Mouse (Mus musculus): ENCODE data around the gene Eepd1. TPM values are rescaled to one million over a fixed set of nuclear protein-coding genes. Genes with fewer than 3 reads are reported as not detected.
A peak's percentile ranks its signal among the peaks of the same experiment; 100 is the strongest.

Gene Eepd1
- total RNA-seq, 2 experiments from 2014 or later: 16.8 to 21.2 TPM

DNA sequence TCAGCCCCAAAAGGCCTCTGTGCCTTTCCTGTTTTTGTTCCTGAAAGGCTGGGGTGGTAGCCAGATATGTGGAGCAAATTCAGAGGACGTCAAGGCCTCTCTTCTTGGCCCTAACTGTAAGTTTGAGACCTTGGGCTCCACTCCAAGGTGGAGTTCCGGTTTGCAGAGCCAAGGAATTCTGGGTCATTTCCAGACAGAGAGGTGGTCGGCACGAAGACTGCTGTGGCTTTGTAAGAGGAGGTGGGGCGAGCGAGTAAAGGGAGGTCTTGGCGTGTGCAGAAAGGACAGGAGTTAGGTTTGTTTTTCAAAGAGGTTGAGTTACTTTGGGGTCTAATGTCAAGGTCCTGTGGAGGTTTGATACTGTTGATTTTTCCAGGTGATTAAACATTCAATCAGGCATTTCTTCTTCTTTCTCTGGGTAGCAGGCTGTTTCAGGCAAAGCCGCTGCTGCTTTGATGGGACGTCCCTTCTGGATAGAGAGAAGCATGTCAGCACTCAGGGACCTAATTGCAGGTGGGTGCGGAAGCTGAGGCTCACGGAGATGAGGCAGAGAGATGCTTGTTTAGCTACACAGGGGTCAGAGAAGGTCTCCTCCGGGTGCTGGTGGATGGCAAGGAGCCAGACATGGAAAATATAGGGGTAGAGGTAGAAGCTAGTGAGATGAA, 6.2 kb downstream of the Eepd1 start:
- no peak for DNase-seq (ENCODE audit: low spot score)
- intact Hi-C loops (cut with DNase I): no loop called here

DNA sequence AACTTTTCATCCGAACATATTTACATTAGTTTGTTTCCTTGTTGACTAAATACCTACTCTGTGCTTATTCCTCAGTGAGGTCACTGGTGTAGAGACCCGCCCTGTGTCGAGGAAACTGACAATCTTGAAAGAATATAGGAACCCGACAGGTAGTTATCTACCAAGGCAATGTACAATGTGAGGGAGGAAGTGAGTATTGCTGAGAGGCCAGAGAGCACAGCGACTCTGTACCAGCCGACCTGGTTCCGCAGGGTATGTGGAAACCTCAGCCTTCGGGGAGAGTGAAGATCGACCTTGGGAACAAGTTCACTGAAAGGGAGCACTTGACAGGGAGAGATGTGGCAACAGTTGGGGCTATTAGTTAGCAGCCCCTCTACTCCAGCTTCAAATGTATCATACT, 7.2 kb downstream of the Eepd1 start:
- intact Hi-C loops (cut with DNase I): no loop called here
- no peak for DNase-seq (ENCODE audit: low spot score)

DNA sequence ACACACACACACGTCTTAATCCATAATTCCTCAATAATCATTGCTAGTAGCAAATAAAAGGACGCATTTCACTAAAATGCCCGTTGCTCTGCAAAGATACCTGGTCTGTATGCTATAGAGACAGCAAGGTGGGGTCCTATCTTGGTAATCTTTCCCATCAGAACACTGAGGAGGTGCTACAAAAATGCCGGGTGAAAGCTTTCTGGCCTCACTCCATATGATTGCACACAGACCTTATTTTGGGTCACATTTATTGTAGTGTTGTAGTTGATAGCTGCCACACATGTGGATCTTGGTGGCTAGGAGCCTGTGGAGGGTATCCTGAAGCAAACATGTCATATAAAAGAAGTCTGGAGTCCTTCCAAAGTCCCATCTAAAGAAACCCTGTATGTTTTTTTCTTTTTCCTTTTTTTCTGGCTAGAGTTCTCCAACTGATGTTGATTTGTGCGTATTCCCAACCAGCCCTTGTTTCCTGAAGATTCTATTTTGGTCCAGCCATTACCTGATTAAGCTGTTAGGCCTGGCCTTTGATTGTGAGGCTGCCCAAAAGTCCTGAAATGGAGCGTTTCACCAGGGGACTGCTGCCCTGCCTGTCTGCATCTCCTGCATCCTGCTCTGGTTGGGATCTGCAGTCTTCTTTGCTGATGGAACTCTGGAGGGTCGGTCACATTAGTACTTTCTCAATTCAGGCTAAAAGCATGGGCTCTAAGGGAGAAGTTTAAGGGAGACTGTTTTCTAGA, 8.0 kb downstream of the Eepd1 start:
- intact Hi-C loops (cut with DNase I): no loop called here
- DNase-seq (ENCODE audit: low spot score): no peak

DNA sequence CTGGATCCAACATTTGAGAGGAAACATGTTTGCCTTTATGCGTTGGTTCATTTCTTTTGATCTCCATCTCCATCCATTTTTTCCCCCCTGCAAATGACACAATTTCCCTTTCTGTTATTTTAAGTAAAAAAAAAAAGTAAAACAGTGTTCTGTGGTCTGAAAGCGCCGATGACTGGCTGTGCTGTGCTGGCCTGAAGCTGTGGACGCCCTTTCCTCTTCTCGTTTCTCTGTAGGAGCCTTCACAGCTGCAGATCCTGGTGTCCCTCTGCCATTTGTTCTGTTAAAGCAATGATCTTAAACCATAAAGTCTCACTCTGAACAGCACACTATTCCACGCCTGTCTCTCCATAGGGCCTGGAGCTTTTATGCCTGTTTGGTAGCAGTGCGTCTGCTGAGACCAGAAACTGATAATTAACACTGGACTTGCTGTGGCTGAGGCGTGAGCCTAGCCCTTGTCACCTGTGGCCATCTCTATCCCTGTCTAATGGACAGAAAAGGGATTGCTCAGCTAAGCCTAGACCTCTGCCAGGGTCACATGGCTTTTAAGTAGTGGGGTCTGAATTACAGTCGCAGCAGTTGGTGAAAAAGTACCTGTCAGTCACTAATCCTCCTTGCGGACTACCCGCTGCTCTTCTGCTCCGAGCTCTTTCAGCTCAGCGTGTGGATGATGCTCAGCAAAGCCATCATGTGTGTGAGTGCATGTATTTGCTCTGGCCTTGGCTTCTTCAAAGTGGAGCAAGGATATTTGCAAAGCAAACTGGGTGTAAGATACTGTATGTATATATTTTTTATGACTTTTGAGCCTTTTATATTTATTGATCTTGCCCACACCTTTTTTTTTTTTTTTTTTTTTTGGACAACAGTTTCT, 9.2 kb downstream of the Eepd1 start:
- no peak for DNase-seq (ENCODE audit: low spot score)
- intact Hi-C loops (cut with DNase I): no loop called here

DNA sequence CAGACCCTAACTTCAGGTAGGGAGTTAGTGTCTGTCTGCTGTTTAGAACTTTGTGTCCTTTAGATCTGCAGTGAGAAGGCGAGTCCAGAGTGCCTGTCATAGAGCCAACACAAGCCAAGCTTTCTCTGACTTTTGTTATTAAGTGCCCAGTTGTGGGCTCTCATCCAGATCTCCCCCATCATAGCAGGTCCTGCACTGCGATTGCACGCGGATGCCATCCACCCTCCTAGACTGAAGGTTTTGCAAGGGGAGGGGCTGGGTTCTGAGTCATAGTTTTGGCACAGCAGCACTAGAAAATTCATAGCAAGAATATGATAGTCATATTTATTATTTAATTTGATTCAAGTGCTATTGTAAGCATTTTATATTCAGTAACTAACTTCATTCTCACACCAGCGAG, 12.6 kb downstream of the Eepd1 start:
- intact Hi-C loops (cut with DNase I): no loop called here

DNA sequence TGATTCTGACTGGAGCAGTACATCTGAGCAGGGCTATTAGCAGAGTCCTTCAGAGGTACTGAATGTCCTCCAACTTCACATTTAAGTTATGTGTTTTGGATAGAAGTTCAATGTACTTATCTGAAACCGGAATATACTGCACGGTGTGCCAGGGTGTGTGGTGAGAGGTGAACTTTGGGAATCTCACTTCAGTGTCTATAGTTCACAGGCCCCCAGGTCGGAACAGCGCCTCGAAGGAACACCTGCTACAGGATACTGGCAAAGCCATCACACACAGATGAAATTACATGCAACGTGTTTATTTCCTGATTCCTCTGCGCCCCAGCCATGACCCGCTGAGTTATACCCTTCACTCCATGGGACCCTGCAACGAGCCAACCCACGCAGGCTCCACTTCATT, 14.3 kb downstream of the Eepd1 start:
- no peak for DNase-seq (ENCODE audit: low spot score)
- intact Hi-C loops (cut with DNase I): no loop called here

More for the DNA sequence above, 12.6 kb downstream of the Eepd1 start:
- DNase-seq (ENCODE audit: low spot score): no peak

DNA sequence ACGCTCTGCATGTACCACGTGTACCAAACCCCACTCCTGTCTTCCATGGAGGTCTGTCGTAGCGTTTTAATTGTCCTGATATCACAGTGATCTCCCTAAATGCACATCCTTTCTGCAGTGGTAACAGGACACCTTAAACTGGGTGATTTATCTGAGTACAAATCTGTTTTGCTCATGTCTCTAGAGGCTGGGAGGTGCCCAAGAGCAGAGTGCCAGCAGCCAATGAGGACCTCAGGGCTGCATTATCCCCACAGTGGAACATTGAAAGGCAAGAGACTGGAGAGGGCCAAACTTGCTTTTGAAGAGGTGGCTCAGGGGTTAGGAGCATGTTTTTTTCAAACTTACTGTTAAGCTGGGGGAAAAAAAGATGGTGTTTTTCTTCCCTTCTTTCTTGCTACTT, 14.8 kb downstream of the Eepd1 start:
- intact Hi-C loops (cut with DNase I): no loop called here
- DNase-seq (ENCODE audit: low spot score): no peak

DNA sequence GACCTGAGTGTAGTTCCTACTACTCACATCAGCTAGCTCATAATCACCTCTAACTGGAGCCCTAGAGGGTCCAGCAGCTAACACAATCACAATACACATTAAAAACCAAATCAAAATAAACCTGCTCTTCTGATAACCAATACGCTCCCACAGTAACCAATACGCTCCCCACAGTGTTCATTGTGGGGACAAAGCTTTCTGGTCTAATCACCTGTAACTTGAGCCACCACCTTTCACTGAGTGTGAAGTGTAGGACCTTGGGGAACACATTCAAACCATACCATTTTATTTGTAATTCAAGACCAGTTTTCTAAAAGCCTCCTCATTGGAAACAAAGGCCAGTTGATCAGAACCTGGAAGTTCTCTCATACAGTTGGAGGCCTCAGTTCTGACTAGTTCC, 15.4 kb downstream of the Eepd1 start:
- no peak for DNase-seq (ENCODE audit: low spot score)
- intact Hi-C loops (cut with DNase I): no loop called here

DNA sequence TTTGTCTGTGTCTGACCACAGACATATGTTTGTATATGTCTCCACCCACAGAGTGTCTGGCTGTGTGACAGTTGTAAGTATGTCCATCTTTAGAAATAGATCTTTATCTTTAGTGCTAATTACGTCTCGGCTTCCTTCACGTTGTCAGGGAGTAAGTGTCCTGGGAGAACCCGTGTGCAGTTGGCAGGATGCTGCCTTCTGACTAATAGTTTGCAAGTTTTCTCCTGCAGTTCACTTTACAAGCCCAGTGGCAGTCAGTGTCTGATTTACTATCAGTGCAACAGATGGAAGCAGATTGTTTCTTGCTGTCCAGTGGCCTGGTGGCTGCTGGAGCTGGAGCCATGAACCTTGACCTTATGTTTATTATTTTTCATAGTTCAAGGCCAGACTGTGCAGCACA, 17.4 kb downstream of the Eepd1 start:
- intact Hi-C loops (cut with DNase I): no loop called here
- DNase-seq (ENCODE audit: low spot score): no peak

DNA sequence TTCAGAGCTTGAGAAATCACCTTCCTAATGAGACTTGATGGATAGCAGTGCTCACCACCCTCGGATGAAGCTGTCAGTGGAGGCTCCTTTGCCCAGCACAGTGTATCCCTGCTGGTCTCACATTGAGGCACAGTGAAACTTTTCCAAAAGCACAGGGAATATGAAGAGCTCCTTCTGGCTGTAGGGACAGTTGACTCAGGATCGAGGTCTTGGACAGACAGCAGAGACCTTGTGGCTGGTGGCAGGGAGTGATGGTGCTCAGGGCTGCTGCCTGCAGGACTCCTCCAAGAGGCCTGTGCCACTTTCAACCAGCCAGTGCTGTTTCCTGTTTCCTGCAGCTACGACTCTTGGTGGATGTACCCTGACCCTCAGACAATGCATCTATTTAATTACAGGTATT, 18.0 kb downstream of the Eepd1 start:
- DNase-seq (ENCODE audit: low spot score): no peak
- intact Hi-C loops (cut with DNase I): no loop called here

DNA sequence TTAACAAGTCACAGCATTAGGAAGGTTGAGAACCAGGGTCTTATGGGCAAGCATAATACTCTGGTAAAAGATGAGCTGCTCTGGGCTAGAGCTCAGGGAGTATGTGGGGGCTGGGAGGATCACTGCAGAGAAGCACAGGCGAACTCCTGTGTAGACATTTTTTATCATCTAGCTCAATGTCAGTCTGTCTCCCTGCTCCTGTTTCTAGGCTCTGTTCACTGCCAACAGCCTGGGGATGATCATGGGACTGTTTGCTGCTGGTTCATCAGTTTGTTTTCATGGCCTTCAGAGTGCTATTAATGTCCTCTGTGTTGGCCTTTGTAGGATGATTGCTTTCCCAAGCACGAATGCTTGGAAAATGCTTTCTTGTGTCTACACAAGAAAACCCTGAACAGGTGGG, 18.7 kb downstream of the Eepd1 start:
- no peak for DNase-seq (ENCODE audit: low spot score)
- intact Hi-C loops (cut with DNase I): no loop called here

DNA sequence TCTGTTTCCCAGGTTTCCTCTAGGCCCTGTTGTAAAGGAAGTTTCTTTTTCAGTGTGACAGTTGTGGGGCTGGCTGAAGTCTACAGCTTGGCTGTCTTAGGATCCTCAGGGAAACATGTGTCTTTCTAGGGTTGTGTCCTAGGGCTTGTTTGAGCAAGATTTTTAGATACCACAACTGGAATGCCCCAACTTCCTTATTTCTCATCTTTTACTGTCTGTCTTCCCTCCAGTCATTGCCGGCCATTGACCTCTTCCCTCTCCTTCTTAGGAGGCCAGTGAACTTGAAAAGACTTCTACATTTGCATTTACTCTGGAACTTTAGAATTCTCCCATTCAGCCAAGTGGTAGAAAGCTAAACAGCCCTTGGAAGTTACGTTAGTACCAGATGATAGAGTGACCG, 27.5 kb downstream of the Eepd1 start:
- intact Hi-C loops (cut with DNase I): no loop called here
- DNase-seq (ENCODE audit: low spot score): no peak

DNA sequence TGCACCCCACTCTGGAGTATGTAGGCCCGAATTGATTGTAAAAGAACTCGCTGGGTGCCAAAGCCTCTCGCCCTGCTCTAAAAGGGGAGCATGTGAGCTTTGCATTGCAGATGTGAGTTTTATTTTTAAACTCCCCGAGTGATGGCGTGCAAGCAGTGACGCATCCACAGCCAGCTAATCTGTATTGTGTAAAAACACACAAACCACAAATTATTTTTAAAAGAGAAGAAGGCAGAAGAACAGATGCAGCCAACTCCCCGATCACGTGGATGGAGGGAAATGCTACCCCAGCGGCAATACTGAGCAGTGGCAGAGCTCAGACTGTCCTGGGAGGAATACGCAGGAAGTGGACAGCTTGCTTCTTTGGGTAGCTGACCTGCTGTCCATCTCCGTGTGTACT, 29.2 kb downstream of the Eepd1 start:
- intact Hi-C loops (cut with DNase I): no loop called here
- DNase-seq (ENCODE audit: low spot score): no peak

DNA sequence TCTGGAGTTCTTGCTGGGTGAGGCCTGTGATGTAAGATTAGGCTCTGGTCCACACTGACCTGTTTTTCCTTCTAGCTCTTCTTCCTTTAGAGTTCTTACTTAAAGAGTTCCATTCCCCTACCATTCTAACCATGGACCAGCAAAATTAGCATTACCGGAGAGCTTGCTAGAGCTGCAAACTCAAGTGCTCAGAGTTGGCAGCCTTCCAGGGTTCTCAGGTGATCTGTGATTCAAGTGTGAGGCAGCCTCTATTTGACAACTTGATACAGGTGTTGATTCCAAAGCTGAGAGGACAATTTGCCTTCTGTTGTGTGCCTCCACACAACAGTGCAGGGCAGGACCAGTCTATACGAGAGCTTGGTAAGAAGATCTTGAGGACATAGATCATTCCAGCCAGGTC, 31.7 kb downstream of the Eepd1 start:
- intact Hi-C loops (cut with DNase I): no loop called here
- no peak for DNase-seq (ENCODE audit: low spot score)

DNA sequence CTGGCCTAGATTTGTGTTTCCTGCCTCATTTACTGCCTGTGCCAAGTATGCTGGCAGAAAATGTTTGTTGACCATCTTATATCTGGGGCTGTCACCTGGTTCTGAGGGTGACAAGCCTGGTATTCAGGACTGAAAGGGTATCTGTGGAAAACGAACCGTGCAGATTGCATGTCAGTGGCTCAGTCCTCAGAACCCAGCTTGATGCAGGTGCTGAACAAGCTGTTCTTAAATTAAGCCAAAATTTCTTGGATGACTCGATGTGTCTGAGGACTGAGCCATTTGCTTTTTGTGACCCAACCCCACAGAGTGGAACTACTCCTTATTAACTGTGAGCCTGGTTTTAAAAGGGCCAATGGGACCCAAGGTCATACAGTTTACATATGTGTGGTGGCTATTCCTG, 32.2 kb downstream of the Eepd1 start:
- intact Hi-C loops (cut with DNase I): no loop called here
- no peak for DNase-seq (ENCODE audit: low spot score)

DNA sequence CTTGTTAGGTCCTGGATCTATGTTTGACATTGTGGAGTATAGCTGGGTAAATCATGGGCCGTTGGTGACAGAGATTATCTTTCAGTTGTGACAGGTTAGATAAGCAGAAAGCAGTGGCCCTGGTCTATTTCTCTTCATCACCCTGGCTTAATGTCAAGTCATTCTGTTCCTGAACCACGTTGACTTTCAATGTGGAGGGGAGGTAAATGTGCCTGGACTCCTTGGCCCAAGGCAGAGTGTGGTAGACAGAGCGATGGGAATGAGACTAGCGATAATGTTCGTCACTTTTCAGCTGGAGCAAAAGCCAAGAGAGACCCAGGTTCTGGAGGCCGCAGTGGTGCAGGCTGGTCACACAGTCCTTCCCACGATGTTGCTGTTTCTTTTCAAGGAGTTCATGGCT, 35.3 kb downstream of the Eepd1 start:
- DNase-seq (ENCODE audit: low spot score): no peak
- intact Hi-C loops (cut with DNase I): no loop called here

DNA sequence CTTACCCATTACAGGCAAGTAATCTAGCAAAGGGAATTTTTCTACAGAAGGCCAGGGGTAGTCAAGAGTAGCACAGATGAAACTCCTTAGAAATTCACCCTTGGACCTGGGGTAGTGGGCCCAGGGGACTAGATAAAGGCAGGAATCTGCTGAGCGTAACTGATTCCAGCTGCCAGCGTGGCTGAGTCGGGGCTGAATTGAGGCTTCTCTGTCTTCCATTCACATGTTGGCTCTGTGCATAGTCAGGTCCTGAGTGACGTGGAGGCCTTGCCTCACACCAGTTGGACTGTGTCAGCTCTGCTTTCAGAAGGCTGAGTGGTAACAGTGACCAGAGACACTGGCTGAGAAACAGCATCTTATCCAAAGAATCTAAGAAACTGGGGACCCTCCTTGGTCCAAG, 36.6 kb downstream of the Eepd1 start:
- peak; percentile 27 for DNase-seq (ENCODE audit: low spot score)
- intact Hi-C loops (cut with DNase I): no loop called here

DNA sequence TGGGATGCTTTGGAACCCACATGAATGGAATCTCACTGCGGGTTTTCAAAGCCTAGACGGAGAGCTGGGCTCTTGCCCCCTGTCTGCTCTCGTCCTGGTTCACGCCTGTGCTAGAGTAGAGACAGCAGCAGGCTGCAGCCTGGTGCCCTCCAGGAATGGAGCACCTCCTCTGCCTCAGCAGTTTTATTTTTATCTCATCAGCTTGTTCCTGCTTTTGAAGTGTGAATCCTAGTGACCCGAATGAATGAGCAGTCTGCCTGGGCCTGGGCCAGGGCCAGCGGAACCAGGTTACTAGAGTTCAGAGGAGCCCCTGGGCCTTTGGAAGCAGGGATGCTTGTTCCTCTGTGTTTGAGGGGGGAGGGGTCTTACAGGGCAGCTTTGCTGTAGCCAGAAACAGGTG, 37.8 kb downstream of the Eepd1 start:
- intact Hi-C loops (cut with DNase I): no loop called here
- DNase-seq (ENCODE audit: low spot score): no peak

DNA sequence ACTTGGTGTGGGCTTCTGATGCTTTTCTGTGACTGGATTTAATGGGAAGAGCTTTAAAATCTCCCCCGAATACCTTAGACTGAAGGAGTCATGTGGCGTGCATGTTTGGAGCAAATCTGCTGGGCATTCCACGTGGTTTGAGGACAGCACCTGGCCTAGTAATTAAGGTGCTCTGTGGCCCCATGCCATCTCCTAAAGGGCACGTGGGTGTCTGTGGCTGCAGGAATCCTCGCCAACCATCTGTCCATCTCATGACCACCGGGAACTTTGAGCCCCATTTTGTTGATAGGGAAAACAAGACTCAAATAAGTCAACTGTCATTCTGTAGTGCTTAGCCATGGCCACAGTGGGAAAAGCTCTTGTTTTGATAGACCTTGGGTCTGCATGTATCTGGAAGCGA, 39.5 kb downstream of the Eepd1 start:
- DNase-seq (ENCODE audit: low spot score): no peak
- intact Hi-C loops (cut with DNase I): no loop called here

DNA sequence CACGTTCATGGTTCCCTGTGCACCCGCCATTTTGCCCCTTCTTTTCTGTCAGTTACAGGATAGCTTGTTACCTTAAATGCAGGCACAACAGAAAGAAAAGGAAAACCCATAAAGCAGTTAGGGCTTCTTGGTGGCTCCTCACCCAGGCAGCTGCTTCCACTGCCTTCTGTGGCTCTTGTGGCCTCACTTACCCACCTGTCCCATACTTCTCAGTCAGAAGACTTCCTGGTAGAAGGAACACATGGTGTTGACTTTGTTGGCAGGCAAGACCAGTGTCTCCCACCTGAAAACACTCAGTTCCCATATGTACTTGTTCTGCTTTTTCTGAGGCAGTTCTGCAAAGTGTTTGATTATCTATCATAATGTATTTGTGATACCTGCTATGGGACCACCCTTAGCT, 40.5 kb downstream of the Eepd1 start:
- no peak for DNase-seq (ENCODE audit: low spot score)
- intact Hi-C loops (cut with DNase I): no loop called here

DNA sequence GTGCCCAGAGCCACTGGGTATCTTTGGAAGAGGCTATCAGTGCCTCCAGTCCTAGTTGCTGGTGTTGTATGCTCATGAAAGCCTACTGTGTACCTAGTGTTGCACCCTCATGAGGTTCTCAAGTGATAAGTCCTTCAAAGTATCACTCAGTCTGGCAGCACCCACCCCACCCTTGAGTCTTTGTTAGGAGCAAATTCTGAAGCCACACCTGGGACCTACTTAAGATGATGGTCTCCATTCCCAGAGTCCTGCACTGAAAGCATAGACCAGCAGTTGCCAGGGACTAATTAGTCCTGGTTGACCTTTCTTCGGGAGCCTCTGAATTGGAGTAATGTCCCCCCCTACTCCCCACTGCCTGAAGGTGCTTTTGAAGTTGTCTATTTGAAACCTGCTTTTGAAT, 45.2 kb downstream of the Eepd1 start:
- DNase-seq (ENCODE audit: low spot score): no peak
- intact Hi-C loops (cut with DNase I): no loop called here
